Mouse (Mus musculus): ENCODE data around the gene Itgb5. TPM values are rescaled to one million over a fixed set of nuclear protein-coding genes. Genes with fewer than 3 reads are reported as not detected.

Gene Itgb5
- polyA plus RNA-seq, 1 experiment, result 42.4 TPM

DNA sequence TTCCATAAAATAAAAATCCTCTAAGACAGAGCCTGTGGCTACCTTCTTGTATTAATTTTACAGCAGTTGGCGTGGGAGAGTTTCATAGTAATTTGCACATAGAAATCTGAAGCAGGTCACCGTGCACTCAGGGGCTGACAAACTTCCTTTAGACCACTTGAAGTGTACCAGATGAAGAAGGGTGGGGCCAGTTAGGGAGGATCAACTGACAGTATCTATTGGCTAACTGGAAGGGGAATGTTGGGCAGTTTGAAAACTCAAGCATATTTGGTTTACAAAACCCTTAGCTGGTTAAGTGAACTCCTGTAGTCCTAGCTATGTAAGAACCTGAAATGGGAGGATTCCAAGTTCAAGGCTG lies 137.8 kb downstream of the Itgb5 start:
- no peak for DNase-seq (ENCODE audit: extremely low spot score in 1 of 2, low spot score in 1 of 2)

DNA sequence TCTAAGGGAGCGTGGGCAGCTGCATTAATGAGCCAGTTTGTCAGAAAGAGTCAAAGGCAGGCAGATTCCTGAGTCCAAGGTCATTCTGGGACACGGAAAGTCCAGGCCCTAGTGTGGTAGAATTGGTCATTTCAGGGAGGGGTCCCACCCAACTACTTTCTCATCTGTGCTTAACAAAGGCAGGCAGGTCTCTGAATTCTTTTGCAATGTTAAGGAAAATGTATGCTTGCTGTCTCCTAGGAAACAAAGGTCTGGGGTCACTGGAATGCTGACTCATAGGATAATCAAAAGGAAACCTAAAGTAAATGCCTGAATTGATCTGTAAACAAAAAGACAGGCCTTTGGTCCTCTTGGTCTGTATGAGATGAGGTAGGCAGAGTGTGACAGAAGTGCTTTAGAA lies 150.4 kb downstream of the Itgb5 start:
- no peak for DNase-seq (ENCODE audit: extremely low spot score in 1 of 2, low spot score in 1 of 2)

DNA sequence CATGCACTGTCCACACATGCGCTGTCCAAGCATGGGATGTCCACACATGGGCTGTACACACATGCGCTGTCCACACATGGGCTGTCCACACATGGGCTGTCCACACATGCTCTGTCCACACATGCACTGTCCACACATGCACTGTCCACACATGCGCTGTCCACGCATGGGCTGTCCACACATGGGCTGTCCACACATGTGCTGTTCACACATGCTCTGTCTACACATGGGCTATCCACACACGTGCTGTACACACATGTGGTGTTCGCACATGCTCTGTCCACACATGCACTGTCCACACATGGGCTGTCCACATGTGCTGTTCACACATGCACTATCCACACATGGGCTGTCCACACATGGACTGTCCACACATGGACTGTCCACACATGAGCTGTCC lies 154.2 kb downstream of the Itgb5 start:
- no peak for DNase-seq (ENCODE audit: extremely low spot score in 1 of 2, low spot score in 1 of 2)

DNA sequence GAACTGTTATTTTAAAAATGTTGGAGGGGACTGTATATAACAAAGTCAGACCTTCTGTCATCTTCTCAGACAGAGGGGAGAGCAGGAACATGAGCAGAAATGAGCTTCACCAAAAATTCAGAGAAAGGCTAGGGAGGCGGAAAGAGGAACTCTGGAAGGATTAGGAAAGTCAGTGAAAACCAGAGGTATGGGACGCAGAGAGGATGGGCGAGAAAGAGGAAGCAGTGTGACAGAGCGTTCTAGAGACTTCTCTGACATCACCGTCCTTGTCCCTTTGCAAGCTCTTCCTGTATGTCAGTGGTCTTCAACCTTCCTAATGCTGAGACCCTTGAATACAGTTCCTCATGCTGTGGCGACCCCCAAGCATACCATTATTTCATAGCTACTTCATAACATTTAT lies 155.9 kb downstream of the Itgb5 start:
- DNase-seq (ENCODE audit: extremely low spot score in 1 of 2, low spot score in 1 of 2), result no peak

DNA sequence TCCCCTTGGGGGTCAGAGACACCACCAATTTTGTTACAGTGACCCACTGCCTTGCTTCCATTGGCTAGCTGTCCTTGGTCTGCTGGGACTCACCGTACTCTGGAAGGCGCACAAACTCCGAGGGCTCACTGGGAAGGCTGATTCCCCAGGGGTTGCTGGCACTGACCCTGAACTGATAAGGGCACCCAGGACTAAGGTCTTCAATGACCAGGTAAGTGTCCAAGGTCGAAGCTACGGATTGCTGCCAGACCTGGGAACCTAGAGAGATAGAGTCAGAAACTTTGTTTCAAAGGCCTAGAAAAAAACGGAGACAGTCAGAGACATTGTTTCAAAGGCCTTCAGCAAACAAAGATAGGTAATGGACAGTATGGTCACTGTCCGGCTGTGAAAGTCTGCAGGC lies 157.5 kb downstream of the Itgb5 start:
- no peak for DNase-seq (ENCODE audit: extremely low spot score in 1 of 2, low spot score in 1 of 2)

DNA sequence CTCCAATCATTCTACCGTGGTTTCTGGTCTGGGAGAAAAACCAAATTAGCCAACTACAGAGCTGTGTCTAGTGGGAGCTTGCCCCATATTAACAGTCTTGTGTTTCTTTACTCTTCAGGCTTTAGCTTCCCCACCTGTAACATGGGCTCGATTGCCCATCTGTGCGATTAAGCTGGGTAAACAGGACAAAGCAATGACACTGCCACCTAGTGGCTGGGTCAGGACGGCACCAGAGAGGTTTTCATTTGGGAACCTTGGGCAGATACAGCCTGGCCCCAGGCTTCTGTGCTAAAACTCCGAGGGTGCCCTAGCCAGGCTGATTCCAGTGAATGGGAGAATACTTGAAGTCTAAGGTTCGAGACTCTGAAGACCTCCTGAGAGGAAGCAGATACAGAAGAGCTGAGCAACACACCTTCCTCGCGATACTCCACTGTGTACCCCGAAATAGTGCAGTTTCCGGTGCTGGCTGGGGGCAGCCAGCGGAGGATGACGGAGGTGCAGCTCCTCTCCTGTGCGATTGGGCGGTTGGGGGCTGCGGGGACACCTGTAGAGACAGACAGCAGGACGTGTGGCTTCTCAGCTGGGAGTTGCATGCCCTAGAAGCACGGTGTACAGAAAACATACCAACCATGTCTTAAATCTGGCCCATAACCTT lies 159.0 kb downstream of the Itgb5 start:
- DNase-seq (ENCODE audit: extremely low spot score in 1 of 2, low spot score in 1 of 2), result peak in 1 of 2 experiments; percentile 69

DNA sequence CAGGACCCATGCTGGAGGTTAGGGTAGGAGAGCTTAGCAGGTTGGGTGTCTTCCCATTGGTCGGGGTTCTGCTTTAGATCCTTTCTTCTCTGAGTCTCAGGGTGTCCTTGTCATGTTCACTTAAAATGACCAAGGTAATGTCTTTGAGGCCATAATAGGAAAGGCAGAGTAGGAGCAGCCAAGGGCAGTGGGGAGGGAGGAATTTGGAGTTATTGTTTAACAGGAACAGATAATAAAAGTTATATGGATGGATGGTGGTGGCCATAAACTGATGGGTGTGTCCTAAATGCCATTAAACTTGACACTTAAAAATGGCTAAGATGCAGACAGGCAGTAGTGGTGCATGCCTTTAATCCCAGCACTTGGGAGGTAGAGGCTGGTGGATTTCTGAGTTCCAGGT lies 159.6 kb downstream of the Itgb5 start:
- DNase-seq (ENCODE audit: extremely low spot score in 1 of 2, low spot score in 1 of 2), result no peak

DNA sequence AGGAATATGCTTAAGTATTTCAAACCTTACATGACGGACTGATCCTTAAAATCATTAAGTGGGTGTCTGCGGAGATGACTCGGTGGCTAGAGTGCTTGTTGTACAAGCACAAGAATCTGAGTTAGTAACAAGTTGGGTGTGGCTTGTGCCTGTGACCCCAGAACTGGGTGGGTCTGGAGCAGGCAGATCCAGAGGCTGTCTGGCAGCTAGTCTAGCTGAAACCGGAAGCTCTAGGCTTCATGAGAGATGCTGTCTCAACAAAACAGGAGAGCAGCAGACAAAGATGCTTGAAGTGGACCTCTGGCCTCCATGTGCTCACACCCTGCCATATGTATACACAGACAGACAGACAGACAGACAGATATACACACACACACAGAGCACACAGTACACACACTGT lies 161.2 kb downstream of the Itgb5 start:
- DNase-seq (ENCODE audit: extremely low spot score in 1 of 2, low spot score in 1 of 2), result no peak

DNA sequence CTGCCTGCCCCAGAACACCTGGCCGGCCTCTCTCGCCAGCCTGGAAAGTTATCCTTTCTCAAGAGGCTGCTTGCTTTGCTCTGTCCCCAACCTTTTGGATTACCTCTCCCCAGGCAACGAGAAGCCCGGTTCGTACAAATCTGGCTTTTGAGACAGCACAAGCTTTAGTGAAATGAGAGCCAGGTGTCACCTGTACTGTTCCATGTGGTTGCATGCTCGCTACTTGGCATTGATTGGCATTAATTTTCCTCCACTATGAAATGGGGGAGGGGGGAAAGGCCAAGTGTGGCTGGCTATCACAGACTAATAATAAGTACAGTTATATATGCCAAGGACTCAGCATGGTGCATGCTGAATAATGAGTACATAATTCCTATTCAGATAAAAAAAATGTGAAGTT lies 164.9 kb downstream of the Itgb5 start:
- no peak for DNase-seq (ENCODE audit: extremely low spot score in 1 of 2, low spot score in 1 of 2)

DNA sequence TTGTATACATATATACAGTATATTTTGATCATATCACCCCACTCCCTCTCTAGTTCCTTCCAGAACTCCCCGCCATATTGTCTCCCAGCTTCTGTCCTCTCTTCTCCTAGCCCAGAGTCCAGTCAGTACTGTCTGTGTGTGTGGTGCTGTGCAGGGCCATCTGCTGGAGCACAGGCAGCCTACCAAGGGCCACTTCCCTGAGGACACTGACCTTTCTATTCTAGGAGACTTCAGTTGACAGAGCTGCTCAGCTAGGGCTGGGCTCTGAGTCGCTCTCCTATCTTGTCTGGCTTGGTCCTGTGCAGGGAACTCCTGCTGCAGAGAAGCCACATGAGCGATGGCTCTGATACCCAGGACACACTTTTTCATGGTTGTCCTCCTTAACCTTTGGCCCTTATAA lies 166.0 kb downstream of the Itgb5 start:
- DNase-seq (ENCODE audit: extremely low spot score in 1 of 2, low spot score in 1 of 2), result no peak

DNA sequence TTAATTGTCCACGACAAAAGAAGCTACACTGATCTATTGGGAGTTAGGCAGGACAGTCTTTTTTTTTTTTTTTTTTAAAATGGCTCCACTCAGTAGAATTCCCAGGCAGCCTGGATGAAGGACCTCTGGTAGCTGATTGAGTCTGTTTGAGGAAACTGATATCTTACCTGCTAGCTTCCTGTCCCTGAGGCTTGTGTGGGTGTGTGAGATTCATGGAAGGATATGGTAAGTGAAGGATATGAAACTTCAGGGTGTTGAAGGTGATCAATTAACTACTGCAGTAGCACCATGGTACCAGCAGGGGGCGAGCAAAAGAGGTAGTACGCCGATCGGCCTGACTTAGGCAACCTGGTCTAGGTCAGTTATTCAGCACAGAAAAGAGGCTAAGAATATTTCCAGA lies 166.6 kb downstream of the Itgb5 start:
- peak in 1 of 2 experiments; percentile 67 for DNase-seq (ENCODE audit: extremely low spot score in 1 of 2, low spot score in 1 of 2)

DNA sequence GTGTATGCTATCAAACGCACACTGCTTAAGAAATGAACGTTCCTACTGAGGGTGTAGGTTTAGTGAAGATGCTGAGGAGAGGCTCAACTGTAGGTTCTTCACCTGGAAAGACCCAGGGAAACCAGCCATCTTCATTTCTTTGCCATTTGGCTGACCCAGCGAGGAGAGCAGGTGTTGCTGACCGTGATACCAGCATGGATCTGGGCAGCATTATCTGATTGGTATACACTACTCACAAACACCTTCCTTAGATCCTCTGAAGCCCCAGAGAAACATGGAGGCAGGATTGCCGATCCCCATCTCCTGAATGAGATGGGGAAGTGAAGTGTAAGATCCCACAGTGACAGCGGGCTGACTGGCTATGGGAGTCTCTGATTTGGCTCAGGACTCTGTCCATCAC lies 168.5 kb downstream of the Itgb5 start:
- DNase-seq (ENCODE audit: extremely low spot score in 1 of 2, low spot score in 1 of 2), result no peak

Other genes starting within 250 kb of the Itgb5 start
- 16.0 and 16.1 TPM in 2 replicates for gene Heg1, start 145.3 kb upstream of the Itgb5 start, polyA plus RNA-seq (2012; rRNA removed)
- gene Muc13, start 35.6 kb upstream of the Itgb5 start, polyA plus RNA-seq (2012; rRNA removed), result 0.06 and 0.08 TPM in 2 replicates
- 11.3 and 12.6 TPM in 2 replicates for gene Umps, start 137.4 kb downstream of the Itgb5 start, polyA plus RNA-seq (2012; rRNA removed)

All from frontal cortex, adult 2 months (tissue).